Mouse (Mus musculus): ENCODE data around the gene Gm8677. TPM values are rescaled to one million over a fixed set of nuclear protein-coding genes. Genes with fewer than 3 reads are reported as not detected.
"Not testable (repeated sequence)": the region's sequence is repeated elsewhere in the genome, so short reads cannot be mapped to it uniquely, and the experiment has no call there.

The Gm8677 gene
- not detected in 2 replicates for polyA plus RNA-seq (2012; rRNA removed)

GRCm38 (mm10) chr7:22534787-22535186, at the start of gene Gm8677:
TSS of gene Gm8677 (minus strand) at chr7:22534887.
- not testable (repeated sequence) for H3K27ac ChIP-seq (ENCODE audit: control insufficient read depth, insufficient read depth, low read depth, low read length); H3K36me3 ChIP-seq (ENCODE audit: control insufficient read depth, insufficient read depth, low read length); H3K27me3 ChIP-seq (ENCODE audit: control insufficient read depth, insufficient read depth, low read length); H3K4me1 ChIP-seq (ENCODE audit: control insufficient read depth, insufficient read depth, low read length); H3K4me3 ChIP-seq (ENCODE audit: control insufficient read depth, low read depth, low read length)

- not testable (repeated sequence) for H3K27ac ChIP-seq (ENCODE audit: control insufficient read depth, insufficient read depth, low read depth, low read length); H3K27me3 ChIP-seq (ENCODE audit: control insufficient read depth, insufficient read depth, low read length); H3K4me3 ChIP-seq (ENCODE audit: control insufficient read depth, low read depth, low read length); H3K36me3 ChIP-seq (ENCODE audit: control insufficient read depth, insufficient read depth, low read length); H3K4me1 ChIP-seq (ENCODE audit: control insufficient read depth, insufficient read depth, low read length)
These were observed 30.6 kb upstream of the Gm8677 start, which contains the start of gene Gm4201 for GRCm38 (mm10) chr7:22565243-22565642. TSS of gene Gm4201 (minus strand) at chr7:22565343.

GRCm38 (mm10) chr7:22522667-22523066, 12.0 kb downstream of the Gm8677 start, which contains the start of gene Vmn1r152:
TSS of gene Vmn1r152 (plus strand) at chr7:22522967.
- not testable (repeated sequence) for H3K27ac ChIP-seq (ENCODE audit: control insufficient read depth, insufficient read depth, low read depth, low read length)

GRCm38 (mm10) chr7:22499578-22499977, 35.1 kb downstream of the Gm8677 start, which contains the start of gene Vmn1r151:
TSS of gene Vmn1r151 (minus strand) at chr7:22499678.
- H3K36me3 ChIP-seq (ENCODE audit: control insufficient read depth, insufficient read depth, low read length); H3K27me3 ChIP-seq (ENCODE audit: control insufficient read depth, insufficient read depth, low read length); H3K4me1 ChIP-seq (ENCODE audit: control insufficient read depth, insufficient read depth, low read length); H3K4me3 ChIP-seq (ENCODE audit: control insufficient read depth, low read depth, low read length); H3K27ac ChIP-seq (ENCODE audit: control insufficient read depth, insufficient read depth, low read depth, low read length): not testable (repeated sequence)

More at GRCm38 (mm10) chr7:22522667-22523066, 12.0 kb downstream of the Gm8677 start, which contains the start of gene Vmn1r152:
- not testable (repeated sequence) for H3K36me3 ChIP-seq (ENCODE audit: control insufficient read depth, insufficient read depth, low read length); H3K4me3 ChIP-seq (ENCODE audit: control insufficient read depth, low read depth, low read length); H3K4me1 ChIP-seq (ENCODE audit: control insufficient read depth, insufficient read depth, low read length); H3K27me3 ChIP-seq (ENCODE audit: control insufficient read depth, insufficient read depth, low read length)

Other genes starting within 250 kb of the Gm8677 start
- not detected in 2 replicates for gene Gm4187, start 205.2 kb downstream of the Gm8677 start, polyA plus RNA-seq (2012; rRNA removed)
- gene Gm8660, start 163.8 kb downstream of the Gm8677 start, polyA plus RNA-seq (2012; rRNA removed), result not detected in 2 replicates
- not detected in 2 replicates for gene Vmn1r148, start 121.3 kb downstream of the Gm8677 start, polyA plus RNA-seq (2012; rRNA removed)
- not detected in 2 replicates for gene Vmn1r149, start 96.7 kb downstream of the Gm8677 start, polyA plus RNA-seq (2012; rRNA removed)
- gene Gm10665, start 70.8 kb downstream of the Gm8677 start, polyA plus RNA-seq (2012; rRNA removed), result not detected in 2 replicates
- not detected in 2 replicates for gene Vmn1r151, start 35.2 kb downstream of the Gm8677 start, polyA plus RNA-seq (2012; rRNA removed)
- not detected in 2 replicates for gene Vmn1r152, start 11.9 kb downstream of the Gm8677 start, polyA plus RNA-seq (2012; rRNA removed)
- not detected in 2 replicates for gene Gm4201, start 30.5 kb upstream of the Gm8677 start, polyA plus RNA-seq (2012; rRNA removed)
- 0.48 and 0.54 TPM in 2 replicates for gene Gm4565, start 53.2 kb upstream of the Gm8677 start, polyA plus RNA-seq (2012; rRNA removed)
- gene Vmn1r155, start 123.1 kb upstream of the Gm8677 start, polyA plus RNA-seq (2012; rRNA removed), result not detected in 2 replicates
- gene Gm8693, start 157.4 kb upstream of the Gm8677 start, polyA plus RNA-seq (2012; rRNA removed), result not detected in 2 replicates
- gene Gm4567, start 184.8 kb upstream of the Gm8677 start, polyA plus RNA-seq (2012; rRNA removed), result not detected in 2 replicates
- gene Vmn1r157, start 226.8 kb upstream of the Gm8677 start, polyA plus RNA-seq (2012; rRNA removed), result not detected in 2 replicates

Data from testis, adult 2 months (tissue).